Mouse (Mus musculus): Measurements from ENCODE around the gene Gm8300. TPM values are rescaled to one million over a fixed set of nuclear protein-coding genes. Genes with fewer than 3 reads are reported as not detected.
"Not testable (repeated sequence)": the region's sequence is repeated elsewhere in the genome, so short reads cannot be mapped to it uniquely, and the experiment has no call there.

Gm8300 gene
- not detected in 2 replicates for polyA plus RNA-seq (2012; ENCODE audit: insufficient read depth, insufficient read length, missing spikeins)

- H3K4me3 ChIP-seq (ENCODE audit: insufficient read depth, low read depth, low read length); H3K27ac ChIP-seq (replicated peaks; ENCODE audit: low read depth, low read length); H3K4me1 ChIP-seq (ENCODE audit: control insufficient read depth, insufficient read depth, insufficient read length, low read length): not testable (repeated sequence)
Observed at GRCm38 (mm10) chr12:87514016-87514415, at the start of gene Gm8300. Gene Gm8300, plus strand, starts transcription at chr12:87514316.

DNA sequence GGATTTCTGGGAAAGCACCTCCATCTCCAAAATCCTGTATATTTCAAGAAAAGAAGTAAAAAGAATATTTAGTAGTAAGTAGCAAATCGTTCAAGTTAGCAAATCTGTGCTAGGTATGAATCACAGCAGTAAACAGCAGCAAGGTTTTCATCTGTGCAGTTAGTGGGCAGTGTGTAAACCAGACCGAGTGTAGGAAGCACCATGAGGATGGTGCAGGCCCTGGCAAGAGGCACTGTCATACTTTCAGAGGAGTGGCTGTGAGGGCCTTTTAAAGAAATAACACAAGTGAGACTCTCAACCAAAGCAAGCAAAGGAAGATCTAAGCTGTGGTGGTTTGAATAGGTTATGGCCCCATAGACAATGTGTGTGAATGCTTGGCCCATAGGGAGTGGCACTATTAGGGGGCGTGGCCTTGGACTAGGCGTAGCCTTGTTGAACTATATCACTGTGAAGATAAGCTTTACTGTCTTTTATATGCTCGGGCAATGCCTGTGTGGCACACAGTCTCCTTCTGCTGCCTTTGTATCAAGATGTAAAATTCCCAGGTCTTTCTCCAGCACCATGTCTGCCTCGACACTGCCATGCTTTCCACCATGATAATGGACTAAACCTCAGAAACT is 49.3 kb upstream of the Gm8300 start:
- H3K4me3 ChIP-seq (ENCODE audit: insufficient read depth, low read depth, low read length) = no peak overlapping the region
- no peak overlapping the region for H3K27ac ChIP-seq (replicated peaks; ENCODE audit: low read depth, low read length)
- no peaks in the 10 kb centered on the region for H3K4me1 ChIP-seq (ENCODE audit: control insufficient read depth, insufficient read depth, insufficient read length, low read length)

DNA sequence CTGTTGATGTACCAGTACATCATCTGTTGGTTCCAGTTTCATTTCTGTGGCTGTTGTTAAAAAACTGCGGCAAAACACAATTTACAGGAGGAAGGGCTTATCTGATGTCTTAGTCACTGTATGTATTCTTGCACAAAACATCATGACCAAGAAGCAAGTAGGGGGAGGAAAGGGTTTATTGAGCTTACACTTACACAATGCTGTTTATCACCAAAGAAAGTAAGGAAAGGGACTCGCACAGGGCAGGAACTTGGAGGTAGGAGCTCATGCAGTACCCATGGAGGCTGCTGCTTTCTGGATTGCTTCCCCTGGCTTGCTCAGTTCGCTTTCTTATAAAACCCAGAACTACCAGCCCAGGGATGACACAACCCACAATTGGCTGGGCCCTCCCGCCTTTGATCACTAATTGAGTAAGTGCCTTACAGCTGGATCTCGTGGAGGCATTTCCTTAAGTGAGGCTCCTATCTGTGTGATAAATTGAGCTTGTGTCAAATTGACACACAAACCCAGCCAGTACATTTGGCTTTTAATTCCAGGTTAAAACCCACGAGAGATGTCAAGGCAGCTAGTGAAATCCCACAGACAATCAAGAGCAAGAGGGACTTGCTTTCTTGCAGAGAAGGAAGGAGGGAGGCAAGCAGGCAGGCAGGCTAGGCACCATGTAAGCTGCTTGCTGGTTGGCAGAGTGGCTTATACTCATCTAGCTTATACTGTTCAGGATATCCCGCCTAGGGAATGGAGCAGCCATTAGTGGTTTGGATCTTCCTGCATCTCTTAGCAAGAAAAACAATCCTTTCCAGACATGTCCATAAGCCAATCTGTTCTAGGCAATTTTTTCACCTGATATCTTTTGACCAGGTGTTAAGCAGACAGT is 43.6 kb upstream of the Gm8300 start:
- Histone ChIP-seq H3K4me1 (ENCODE audit: control insufficient read depth, insufficient read depth, insufficient read length, low read length) (no peaks in the 10 kb centered on the region), H3K4me3 (ENCODE audit: insufficient read depth, low read depth, low read length) (no peak overlapping the region; the same call in 1 of the 2 replicates), H3K27ac (replicated peaks; ENCODE audit: low read depth, low read length) (no peak overlapping the region)

DNA sequence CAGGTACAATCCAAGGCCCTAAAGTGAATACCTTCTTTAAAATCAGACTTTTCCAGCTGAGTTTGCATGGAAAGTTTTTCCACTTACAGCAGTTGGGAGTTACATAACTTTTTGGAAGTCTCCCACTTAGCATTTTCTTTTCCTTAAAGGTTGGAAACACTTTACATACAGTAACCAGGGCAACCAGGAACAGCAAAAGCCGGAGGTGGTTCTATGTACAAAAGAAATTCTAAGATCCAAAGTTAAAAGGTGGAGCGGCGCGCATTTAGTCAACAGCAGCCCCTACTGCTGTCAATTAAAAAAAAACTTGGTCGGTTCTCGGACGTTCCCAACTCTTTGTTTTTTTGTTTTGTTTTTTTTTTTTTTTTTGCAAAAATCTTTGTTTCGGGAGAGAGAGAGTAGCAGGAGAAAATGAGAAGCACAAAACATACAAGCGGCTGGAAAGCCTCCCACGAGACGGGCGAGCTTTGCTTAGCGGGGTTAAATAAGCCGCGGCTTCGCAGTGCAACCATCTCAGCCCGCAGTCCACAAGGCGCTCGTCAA is 42.6 kb upstream of the Gm8300 start:
- Histone ChIP-seq H3K27ac (replicated peaks; ENCODE audit: low read depth, low read length) (peak overlapping the region; percentile 83), H3K4me1 (ENCODE audit: control insufficient read depth, insufficient read depth, insufficient read length, low read length) (no peaks in the 10 kb centered on the region), H3K4me3 (ENCODE audit: insufficient read depth, low read depth, low read length) (peak overlapping the region; percentile 80)

DNA sequence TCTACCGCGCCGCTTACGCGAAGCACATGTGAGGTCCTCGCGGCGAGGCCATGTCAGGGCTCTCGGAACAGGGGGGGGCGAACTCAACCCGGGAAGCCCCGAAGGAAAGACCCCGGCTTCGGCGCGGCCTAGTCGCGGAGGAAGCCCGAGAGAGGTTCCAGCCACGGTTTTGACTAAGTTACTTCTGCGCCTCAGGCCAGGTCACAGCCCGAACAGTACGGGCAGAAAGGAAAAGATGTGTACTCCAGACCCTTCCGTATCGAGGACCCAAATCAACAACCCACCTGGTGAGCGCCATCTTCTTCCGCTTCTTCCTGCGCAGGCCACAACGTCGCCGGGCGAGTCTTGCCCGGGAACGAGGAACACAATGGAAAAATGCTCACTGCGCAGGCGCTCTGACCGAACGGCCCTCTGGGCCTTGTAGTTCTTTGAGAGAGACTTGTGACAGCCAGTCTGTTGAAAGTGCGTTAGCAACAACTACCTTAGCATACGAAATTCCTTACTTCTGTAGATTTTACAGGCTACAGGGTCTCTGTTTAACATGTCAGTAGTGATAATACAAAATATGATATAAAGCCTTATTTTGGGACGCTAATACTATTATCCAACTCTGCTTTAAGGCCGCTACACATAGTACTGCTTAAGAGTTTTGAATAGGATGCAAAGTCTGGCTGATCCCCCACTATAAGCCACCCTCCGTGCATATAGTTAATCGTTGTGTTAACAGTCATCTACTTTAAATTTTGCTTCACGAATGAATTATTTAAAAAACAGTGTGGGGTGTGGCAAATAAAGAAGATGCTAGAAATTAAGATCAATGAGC is 41.9 kb upstream of the Gm8300 start, which contains the start of gene Snw1:
TSS of gene Snw1 (minus strand) at position 311 of the 823 bp plus-strand sequence.
- Histone ChIP-seq H3K4me1 (ENCODE audit: control insufficient read depth, insufficient read depth, insufficient read length, low read length) (no peaks in the 10 kb centered on the region), H3K4me3 (ENCODE audit: insufficient read depth, low read depth, low read length) (peak within 1 kb of the TSS; percentile 80), H3K27ac (replicated peaks; ENCODE audit: low read depth, low read length) (peak within 1 kb of the TSS; percentile 83)

DNA sequence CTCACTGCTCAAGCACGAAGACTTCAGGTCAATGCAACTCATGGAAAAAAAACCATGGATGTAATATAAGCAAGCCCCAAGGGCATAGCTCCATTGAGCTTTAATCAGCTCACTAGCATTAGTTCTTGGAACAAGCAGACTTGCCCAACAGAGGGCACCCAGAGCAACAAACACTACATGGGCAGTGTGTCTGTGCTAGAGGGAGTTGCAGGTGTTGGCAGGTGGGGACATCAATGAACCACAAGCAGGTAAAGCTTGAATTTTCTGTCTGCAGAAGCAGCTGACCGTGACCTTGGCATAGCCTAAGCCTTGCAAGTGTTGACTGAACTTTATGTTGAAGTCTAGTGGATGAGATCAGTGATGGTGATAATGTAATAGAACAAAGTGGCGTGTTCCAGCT is 39.4 kb upstream of the Gm8300 start:
- Histone ChIP-seq H3K4me3 (ENCODE audit: insufficient read depth, low read depth, low read length) (no peak overlapping the region), H3K27ac (replicated peaks; ENCODE audit: low read depth, low read length) (no peak overlapping the region), H3K4me1 (ENCODE audit: control insufficient read depth, insufficient read depth, insufficient read length, low read length) (no peaks in the 10 kb centered on the region)

GRCm38 (mm10) chr12:87482482-87482881 is 31.6 kb upstream of the Gm8300 start:
- not testable (repeated sequence) for H3K4me1 ChIP-seq (ENCODE audit: control insufficient read depth, insufficient read depth, insufficient read length, low read length); H3K27ac ChIP-seq (replicated peaks; ENCODE audit: low read depth, low read length); H3K4me3 ChIP-seq (ENCODE audit: insufficient read depth, low read depth, low read length)

DNA sequence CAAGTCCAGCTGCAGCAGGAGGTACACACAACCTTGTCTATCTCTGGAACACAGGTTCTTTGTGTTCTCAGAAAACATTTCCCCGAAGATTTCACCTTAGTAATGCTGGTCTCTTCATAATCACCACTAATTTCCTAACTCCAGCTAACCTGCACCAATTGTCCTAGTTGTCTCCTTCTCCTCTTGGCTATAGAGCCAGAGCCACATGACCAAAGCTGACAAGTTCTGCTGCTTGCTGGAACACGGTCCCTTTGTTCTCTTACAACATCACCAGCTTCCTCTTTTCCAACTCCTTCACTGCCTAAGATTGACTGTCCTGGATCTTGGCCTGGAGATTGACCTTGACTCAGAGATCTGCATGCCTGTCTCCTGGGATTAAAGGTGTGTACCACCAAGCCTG is 25.4 kb upstream of the Gm8300 start:
- H3K4me1 ChIP-seq (ENCODE audit: control insufficient read depth, insufficient read depth, insufficient read length, low read length); H3K4me3 ChIP-seq (ENCODE audit: insufficient read depth, low read depth, low read length); H3K27ac ChIP-seq (replicated peaks; ENCODE audit: low read depth, low read length): not testable (repeated sequence)

DNA sequence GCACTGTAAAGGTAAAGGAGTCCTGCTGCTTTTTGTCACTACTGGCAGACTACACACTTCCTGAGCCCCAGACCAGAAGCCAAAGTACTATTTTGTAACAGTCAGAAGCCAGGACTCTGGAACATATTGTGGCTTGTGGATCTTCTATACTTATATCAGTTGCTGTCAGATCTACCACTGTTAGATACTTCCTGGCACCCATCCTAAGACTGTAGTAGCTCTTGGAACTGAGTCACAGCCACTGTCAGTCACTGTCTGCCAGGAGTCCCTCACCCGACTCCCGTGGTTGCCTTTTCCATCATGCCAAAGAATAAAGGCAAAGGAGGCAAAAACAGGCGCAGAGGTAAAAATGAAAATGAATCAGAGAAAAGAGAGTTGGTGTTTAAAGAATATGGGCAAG is 19.7 kb upstream of the Gm8300 start, which contains the start of gene Gm5788:
TSS of gene Gm5788 (plus strand) at position 301 of the 400 bp plus-strand sequence.
- not testable (repeated sequence) for H3K4me1 ChIP-seq (ENCODE audit: control insufficient read depth, insufficient read depth, insufficient read length, low read length); H3K27ac ChIP-seq (replicated peaks; ENCODE audit: low read depth, low read length)

GRCm38 (mm10) chr12:87519616-87520015 is 5.5 kb downstream of the Gm8300 start:
- not testable (repeated sequence) for H3K4me1 ChIP-seq (ENCODE audit: control insufficient read depth, insufficient read depth, insufficient read length, low read length); H3K27ac ChIP-seq (replicated peaks; ENCODE audit: low read depth, low read length)

More for the DNA sequence above, 19.7 kb upstream of the Gm8300 start, which contains the start of gene Gm5788:
- not testable (repeated sequence) for H3K4me3 ChIP-seq (ENCODE audit: insufficient read depth, low read depth, low read length)

DNA sequence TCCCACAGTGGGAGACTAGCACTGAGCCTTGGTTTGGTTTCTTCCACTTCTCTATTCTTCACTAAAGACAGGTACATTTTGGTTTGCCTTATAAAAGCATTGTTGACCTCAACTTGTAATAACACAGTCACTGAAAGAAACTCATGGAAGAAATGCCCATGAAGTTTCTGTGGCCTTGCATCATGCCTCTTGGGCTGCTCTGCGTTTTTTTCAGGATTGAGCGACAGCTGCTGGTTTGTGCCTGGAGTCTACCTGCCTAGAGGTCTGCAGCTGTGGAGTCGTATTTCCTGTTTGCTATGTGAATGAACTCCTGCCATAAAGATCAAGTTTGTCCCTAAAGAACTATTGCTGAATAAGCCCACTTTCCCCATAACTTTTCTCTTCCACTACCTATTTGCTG is 29.8 kb downstream of the Gm8300 start:
- Histone ChIP-seq H3K4me3 (ENCODE audit: insufficient read depth, low read depth, low read length) (no peak overlapping the region), H3K27ac (replicated peaks; ENCODE audit: low read depth, low read length) (no peak overlapping the region)

More at GRCm38 (mm10) chr12:87519616-87520015, 5.5 kb downstream of the Gm8300 start:
- not testable (repeated sequence) for H3K4me3 ChIP-seq (ENCODE audit: insufficient read depth, low read depth, low read length)

DNA sequence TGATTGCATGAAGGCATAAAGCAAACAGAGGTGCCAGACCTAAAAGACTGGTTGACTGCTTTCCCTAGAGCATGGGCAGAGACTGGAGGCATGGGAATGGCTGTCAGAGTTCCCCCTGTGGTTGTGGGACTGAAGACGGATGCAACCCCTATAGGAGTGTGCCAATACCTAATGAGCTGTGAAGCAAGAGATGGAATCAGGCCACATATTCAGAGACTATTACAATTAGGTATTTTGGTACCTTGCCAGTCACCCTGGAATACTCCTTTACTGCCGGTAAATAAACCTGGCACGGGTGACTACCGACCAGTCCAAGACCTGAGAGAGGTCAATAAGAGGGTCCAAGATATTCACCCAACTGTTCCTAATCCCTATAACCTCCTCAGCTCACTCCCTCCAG is 36.5 kb downstream of the Gm8300 start:
- H3K4me1 ChIP-seq (ENCODE audit: control insufficient read depth, insufficient read depth, insufficient read length, low read length); H3K4me3 ChIP-seq (ENCODE audit: insufficient read depth, low read depth, low read length); H3K27ac ChIP-seq (replicated peaks; ENCODE audit: low read depth, low read length): not testable (repeated sequence)

More for the DNA sequence above, 29.8 kb downstream of the Gm8300 start:
- H3K4me1 ChIP-seq (ENCODE audit: control insufficient read depth, insufficient read depth, insufficient read length, low read length) = no peaks in the 10 kb centered on the region
